Mouse (Mus musculus) stomach, postnatal 0 days (tissue): ENCODE measurements at regions not wholly inside any gene's neighbourhood (a gene's known extent, or its start where the extent isn't known, plus 50 kb on each side); places are given as distances from the start of the nearest gene placed in this dataset.

Source experiments
- ATAC-seq: fragments of 200-750 bp; cut with Nextera tagmentation; 2 replicates; pipeline ENCODE4 v1.8.0; 2017; ENCODE audit not compliant: low FRiP score, low TSS enrichment
- DNase-seq: peaks from one replicate; pipeline ENCODE4 v3.0.0-alpha.2; 2016; ENCODE audit warnings: low spot score
- H3K27ac ChIP-seq: fragments of 300-500 bp; sonication (generic); replicated peaks from 2 replicates; pipeline ENCODE4 v1.5.1; 2014; ENCODE audit warnings: mild to moderate bottlenecking, control low read depth
- H3K27me3 ChIP-seq: fragments of 300-500 bp; sonication (generic); 2 replicates; pipeline ENCODE4 v1.6.1; 2014; ENCODE audit warnings: low read length; ENCODE audit not compliant: control insufficient read depth, insufficient read depth
- H3K36me3 ChIP-seq: fragments of 300-500 bp; sonication (generic); 2 replicates; pipeline ENCODE4 v1.6.1; 2014; ENCODE audit warnings: low read length, mixed read lengths; ENCODE audit not compliant: control insufficient read depth, insufficient read depth
- H3K4me1 ChIP-seq: fragments of 300-500 bp; sonication (generic); replicated peaks from 2 replicates; pipeline ENCODE4 v1.6.1; 2014; ENCODE audit warnings: antibody characterized with exemption; ENCODE audit not compliant: control insufficient read depth, insufficient read depth
- H3K4me2 ChIP-seq: fragments of 300-500 bp; sonication (generic); replicated peaks from 2 replicates; pipeline ENCODE4 v1.6.1; 2014; ENCODE audit warnings: low read depth, mild to moderate bottlenecking, control low read depth, moderate library complexity
- H3K4me3 ChIP-seq: fragments of 300-500 bp; sonication (generic); 2 replicates; pipeline ENCODE4 v1.5.1; 2014; ENCODE audit warnings: low read depth, low read length, control low read depth
- H3K9ac ChIP-seq: fragments of 300-500 bp; sonication (generic); 2 replicates; pipeline ENCODE4 v1.6.1; 2014; ENCODE audit warnings: mild to moderate bottlenecking, low read length, control low read depth, mixed read lengths
- H3K9me3 ChIP-seq: fragments of 300-500 bp; sonication (generic); 2 replicates; pipeline ENCODE4 v1.6.1; 2016; ENCODE audit warnings: low read length; ENCODE audit not compliant: control insufficient read depth
- CTCF ChIP-seq: IDR thresholded peaks from 2 replicates; pipeline ENCODE4 v1.5.1; 2016; ENCODE audit warnings: antibody characterized with exemption, low read depth, mild to moderate bottlenecking, moderate library complexity
- EP300 ChIP-seq: optimal IDR thresholded peaks from 2 replicates; pipeline ENCODE3; 2016; ENCODE audit warnings: antibody characterized with exemption
- WGBS: fragments of 180-500 bp; shearing (Covaris S2); extraction: QIAGEN DNeasy Blood & Tissue Kit; methylation state at CpG from one replicate; pipeline ENCODE4 v1.1.7; 2014; 5-methylcytosine and 5-hydroxymethylcytosine counted together

DNA sequence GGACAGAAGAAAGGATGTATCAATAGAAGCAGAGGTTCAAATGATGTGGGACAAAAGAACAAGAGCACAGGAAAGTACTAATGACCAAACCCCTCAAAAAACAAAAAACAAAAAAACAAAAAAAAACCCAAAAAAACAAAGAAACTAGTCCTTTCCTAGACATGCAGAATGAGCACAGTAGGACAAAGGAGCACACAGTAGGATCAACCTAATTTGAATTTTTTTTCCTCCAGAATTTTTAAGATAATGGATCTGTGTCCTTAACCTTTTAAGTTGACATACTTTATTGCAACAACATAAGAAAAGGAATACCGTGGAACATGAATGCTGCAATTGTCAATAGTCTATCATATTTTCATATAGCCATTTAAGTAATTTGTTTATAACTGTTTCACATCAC lies 370.2 kb upstream of the Dach1 start:
- Histone ChIP-seq H3K36me3 (no peaks in the 10 kb centered on the region), H3K9me3 (no peaks in the 10 kb centered on the region), H3K4me2 (no peak overlapping the region), H3K9ac (no peak overlapping the region), H3K27me3 (no peaks in the 10 kb centered on the region), H3K4me1 (no peaks in the 10 kb centered on the region), H3K27ac (no peak overlapping the region), H3K4me3 (no peak overlapping the region)
- DNase-seq = no peak
- WGBS = 98% methylated on average over 1 of the region's 1 CpGs
- no peak for ATAC-seq
- no peak for TF ChIP-seq CTCF
- no peak for TF ChIP-seq EP300

DNA sequence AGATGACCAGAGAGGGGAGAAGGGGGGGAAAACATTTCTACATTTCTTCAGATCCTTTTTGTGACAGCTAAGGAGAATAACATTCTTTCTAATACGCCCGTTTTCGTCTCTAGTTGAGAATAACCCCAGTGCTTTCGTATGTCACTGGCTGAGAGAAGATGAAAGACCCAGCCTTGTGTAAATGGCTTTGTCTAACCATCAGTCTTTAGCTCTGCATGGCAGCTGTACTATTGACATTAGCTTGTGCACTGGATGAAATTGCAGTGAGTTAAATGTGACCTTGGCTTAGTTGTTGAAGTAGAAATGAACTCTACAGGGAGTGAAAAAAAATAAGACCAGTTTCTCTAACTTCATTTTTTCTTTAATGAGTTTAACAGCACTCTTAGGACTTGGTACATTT lies 368.7 kb upstream of the Dach1 start:
- no peak overlapping the region for H3K4me3 ChIP-seq
- H3K27ac ChIP-seq = no peak overlapping the region
- DNase-seq = no peak
- no peak overlapping the region for H3K9ac ChIP-seq
- no peaks in the 10 kb centered on the region for H3K36me3 ChIP-seq
- no peaks in the 10 kb centered on the region for H3K4me1 ChIP-seq
- TF ChIP-seq EP300 (no peak), CTCF (no peak)
- no peak overlapping the region for H3K4me2 ChIP-seq
- H3K9me3 ChIP-seq = no peaks in the 10 kb centered on the region
- H3K27me3 ChIP-seq = no peaks in the 10 kb centered on the region
- ATAC-seq = no peak
- whole genome bisulfite sequencing = 16% methylated on average over 4 of the region's 4 CpGs

DNA sequence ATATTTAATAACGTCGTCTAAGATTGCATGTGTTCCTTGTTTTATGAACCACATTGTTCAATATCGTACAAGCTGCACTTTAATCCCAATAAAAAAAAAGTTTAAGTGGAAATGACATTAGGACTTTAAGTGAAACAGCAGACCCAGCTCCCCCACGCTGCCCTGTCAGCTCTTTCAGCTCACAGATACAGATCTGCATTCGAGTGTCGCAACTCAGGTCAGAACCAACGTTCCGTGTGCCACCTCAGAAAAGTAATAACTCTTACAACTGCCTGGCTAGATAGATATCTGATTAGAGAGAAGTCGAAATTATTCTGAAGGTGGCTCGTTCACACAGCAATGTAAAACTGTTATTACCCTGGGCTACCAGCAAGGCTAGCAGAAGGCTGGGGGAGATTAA lies 364.0 kb upstream of the Dach1 start:
- H3K9me3 ChIP-seq = no peaks in the 10 kb centered on the region
- TF ChIP-seq CTCF = no peak
- no peak for TF ChIP-seq EP300
- H3K4me2 ChIP-seq = no peak overlapping the region
- H3K9ac ChIP-seq = no peak overlapping the region
- WGBS = 81% methylated on average over 10 of the region's 10 CpGs
- H3K27ac ChIP-seq = no peak overlapping the region
- no peak overlapping the region for H3K4me3 ChIP-seq
- H3K27me3 ChIP-seq = no peaks in the 10 kb centered on the region
- no peak for DNase-seq
- no peaks in the 10 kb centered on the region for H3K36me3 ChIP-seq
- no peak for ATAC-seq
- no peaks in the 10 kb centered on the region for H3K4me1 ChIP-seq

DNA sequence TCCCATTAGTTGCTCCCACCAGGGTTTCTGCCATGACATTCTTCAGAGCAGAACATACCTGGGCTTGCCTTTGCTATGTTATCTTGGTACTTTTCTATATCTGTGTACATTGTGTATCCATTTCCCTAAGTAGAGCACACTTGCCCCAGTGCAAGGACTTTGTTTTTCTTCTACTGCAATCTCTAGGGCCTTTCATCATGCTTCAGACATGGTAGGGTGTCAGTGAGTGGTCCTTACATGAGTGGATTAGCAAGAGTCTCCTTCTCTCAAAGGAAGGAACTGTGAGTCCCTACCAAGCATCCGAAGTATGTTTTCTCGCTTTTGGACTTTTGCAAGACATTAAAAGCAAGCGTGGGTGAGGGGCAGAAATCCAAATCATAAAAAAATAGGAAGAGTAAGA lies 351.4 kb upstream of the Dach1 start:
- no peak for TF ChIP-seq EP300
- TF ChIP-seq CTCF = no peak
- Histone ChIP-seq H3K27ac (no peak overlapping the region), H3K4me3 (no peak overlapping the region), H3K4me2 (no peak overlapping the region), H3K9me3 (no peaks in the 10 kb centered on the region), H3K9ac (no peak overlapping the region), H3K36me3 (no peaks in the 10 kb centered on the region), H3K4me1 (no peaks in the 10 kb centered on the region), H3K27me3 (no peaks in the 10 kb centered on the region)
- 86% methylated on average over 3 of the region's 3 CpGs for WGBS
- DNase-seq (no peak), ATAC-seq (no peak)

DNA sequence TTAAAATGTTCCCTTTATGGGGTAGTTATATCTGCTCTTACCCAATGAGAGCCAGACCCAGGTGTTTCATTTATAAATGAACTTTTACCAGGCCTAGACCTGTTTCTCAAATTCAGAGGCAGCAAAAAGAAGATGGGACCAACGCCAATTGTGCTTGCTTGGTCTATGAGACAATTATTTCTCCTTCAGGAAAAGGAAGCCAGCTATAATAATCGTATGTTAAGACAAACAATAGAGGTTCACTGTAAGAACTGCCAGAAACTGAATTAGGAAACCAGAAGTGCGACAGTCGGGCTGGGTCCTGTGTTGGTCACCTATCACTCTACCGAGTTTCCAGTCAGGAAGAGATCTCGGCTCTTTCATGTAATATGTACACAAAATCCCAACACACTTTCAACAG lies 335.8 kb upstream of the Dach1 start:
- H3K9me3 ChIP-seq = no peaks in the 10 kb centered on the region
- ATAC-seq (no peak), DNase-seq (no peak)
- H3K27me3 ChIP-seq = no peaks in the 10 kb centered on the region
- 62% methylated on average over 6 of the region's 6 CpGs for WGBS
- no peak overlapping the region for H3K9ac ChIP-seq
- H3K36me3 ChIP-seq = no peaks in the 10 kb centered on the region
- no peak overlapping the region for H3K4me3 ChIP-seq
- no peak overlapping the region for H3K27ac ChIP-seq
- H3K4me2 ChIP-seq = no peak overlapping the region
- H3K4me1 ChIP-seq = no peaks in the 10 kb centered on the region
- TF ChIP-seq CTCF (no peak), EP300 (no peak)

DNA sequence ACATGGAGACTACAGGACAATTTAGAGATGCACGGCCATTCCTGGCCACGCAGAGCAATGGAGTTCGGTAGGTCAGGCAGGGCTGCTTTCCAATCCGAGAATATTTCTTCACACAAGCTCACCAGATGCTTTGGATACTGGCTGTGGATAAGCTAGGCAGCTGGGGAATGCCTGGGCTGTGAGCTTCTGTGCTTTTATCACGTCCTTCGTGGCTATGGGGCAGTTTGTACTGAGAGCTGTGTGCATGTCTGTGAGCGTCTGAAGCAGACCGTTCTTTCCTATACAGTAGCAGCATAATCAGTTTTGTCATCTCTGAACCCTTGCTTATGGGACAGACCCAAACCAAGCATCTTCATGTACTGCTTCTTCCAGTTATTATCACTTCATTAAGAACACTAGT lies 307.9 kb upstream of the Dach1 start:
- TF ChIP-seq EP300 (no peak), CTCF (no peak)
- DNase-seq (no peak), ATAC-seq (no peak)
- H3K4me2 ChIP-seq = no peak overlapping the region
- H3K4me3 ChIP-seq = no peak overlapping the region
- no peak overlapping the region for H3K9ac ChIP-seq
- H3K27me3 ChIP-seq = no peaks in the 10 kb centered on the region
- no peaks in the 10 kb centered on the region for H3K4me1 ChIP-seq
- no peaks in the 10 kb centered on the region for H3K9me3 ChIP-seq
- H3K36me3 ChIP-seq = no peaks in the 10 kb centered on the region
- no peak overlapping the region for H3K27ac ChIP-seq
- WGBS = 71% methylated on average over 8 of the region's 8 CpGs
